Mouse (Mus musculus) cerebellum, adult 18-20 months (tissue): ENCODE data around the gene Rsad1.
A peak's percentile ranks its signal among the peaks of the same experiment; 100 is the strongest.

Experiments
- DNase-seq, 2 experiments: peaks; one replicate each; pipeline ENCODE4 v3.0.0; 2021

The Rsad1 gene

DNA sequence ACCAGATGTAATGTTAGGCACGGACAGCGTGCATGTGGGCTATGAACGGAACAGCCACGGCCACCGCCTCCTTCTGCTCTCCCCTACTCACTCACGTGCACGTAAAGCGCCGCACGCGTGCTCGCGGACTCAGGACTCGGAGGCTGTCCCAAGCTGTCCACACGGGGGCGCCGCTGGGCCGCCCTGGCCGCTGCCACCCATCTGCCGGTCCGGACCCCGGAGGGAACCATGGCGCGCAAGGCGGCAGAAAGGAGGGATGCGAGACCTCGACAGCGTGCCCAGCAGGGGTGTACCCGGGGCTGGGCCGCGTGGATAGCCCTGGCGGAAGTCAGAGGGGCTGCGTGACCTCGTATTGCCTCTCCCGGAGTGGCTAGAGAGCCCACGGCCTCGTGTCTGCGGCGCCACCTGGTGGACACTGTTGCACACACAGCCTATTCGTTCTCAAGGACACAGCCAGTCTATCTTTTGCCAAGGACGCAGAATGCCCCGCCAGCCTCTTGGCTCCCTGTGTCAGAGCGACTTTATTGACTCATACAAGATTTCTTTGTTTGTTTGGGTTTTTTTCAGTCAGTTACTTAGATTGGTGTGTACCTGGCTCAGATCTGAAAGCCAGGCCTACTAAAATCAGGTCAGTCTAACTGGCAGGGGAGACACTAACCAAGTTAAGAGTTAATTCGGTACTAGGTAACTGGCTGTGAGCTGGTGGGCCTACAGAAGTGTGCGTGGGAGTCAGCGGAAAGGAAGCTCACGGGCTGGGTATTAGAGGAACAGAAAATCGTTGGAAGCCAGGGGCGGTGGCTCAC is at the start of gene Rsad1:
Gene Rsad1 (minus strand): TSS at position 368 of the 803 bp plus-strand sequence.
- peak; percentile 94 to 98 for DNase-seq

DNA sequence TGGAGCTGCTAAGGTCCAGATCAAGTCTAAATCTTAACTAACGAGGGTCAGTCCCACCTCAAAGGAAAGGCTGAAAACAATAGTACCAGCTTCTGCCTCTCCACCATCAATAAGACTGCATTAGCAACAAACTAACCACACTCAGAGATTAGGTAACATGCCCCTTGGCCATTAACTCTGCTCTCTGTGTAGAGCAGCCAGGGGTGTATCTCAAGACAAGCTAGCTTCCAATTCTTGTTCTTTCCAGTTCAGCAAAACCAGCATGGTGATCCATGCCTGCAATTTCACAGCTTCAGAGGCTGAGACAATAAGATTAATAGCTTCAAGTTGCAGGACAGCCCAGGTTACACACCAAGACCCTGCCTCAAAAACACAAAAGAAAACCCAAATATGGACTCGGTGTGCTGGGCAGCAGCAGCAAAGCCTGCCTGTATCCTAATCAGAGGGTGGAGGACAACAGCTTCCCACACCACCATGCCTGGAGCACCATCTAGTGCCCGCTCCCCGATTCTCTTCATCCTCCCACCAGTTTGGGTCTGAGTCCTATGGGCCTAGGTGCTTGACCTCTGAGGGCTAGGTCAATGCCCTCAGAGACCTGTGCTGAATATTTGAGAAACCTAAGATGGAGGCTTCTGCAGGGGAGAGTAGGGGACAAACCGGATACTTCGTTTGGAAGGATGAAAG is 49.5 kb upstream of the Rsad1 start:
- no peak for DNase-seq

DNA sequence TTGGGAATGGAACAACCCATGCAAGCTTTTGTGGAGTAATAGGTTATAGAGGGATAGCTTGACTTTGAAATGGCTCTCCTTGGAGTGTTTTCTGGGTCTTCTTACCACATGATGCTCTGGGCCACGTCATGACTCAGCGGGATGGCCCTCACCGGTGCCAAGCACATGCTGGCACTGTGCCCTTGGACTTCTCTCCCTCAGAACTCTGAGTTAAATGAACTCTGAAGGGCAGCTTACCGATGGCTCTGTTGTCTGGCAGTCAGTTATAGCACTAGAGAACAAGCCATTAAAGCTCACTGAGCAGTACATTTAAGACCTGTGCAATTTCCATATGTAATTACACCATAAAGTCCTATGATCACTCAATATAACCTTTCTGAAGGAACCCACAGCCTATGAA is 48.3 kb upstream of the Rsad1 start:
- DNase-seq: no peak

DNA sequence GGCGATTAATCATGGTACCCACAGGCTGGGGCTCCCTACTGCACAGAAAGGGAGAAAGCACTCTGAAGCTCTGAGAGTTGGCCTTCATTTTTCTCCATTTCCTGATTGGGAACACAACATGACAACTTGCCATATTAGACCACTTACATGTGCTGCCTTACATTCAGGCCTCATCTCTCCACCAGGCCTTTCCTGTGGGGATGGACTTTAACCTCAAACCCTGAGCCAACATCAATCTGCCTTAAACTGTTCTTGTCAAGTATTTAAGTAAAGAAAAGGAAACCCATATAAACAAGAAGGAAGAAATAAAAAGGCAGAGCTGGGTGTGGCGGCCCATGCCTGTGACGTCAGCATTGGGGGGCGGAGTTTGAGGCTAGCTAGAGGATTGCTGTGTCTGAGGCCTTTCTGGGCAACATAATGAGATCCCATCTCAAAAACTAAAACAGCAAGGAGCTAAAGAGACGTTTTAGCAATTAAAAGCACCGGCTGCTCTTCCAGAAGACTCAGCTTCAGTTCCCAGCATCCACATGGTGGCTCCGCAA is 47.3 kb upstream of the Rsad1 start:
- DNase-seq: no peak

DNA sequence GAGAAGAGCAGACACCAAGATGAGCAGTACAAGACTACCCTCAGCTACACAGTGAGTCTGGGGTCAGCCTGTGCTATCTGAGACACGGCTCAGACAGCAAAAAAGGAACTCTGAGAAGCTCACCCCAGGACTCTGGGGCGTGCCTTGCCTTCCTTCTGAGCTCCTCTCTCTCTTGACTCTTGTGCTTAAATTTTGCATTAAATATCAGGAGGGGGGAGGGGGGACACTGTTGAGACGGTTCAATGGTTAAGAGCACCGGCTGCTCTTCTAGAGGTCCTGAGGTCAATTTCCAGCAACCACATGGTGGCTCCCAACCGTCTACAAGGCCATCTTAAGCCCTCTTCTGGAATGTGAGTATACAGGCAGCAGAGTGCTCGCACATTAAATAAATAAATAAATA is 38.5 kb upstream of the Rsad1 start:
- no peak for DNase-seq

DNA sequence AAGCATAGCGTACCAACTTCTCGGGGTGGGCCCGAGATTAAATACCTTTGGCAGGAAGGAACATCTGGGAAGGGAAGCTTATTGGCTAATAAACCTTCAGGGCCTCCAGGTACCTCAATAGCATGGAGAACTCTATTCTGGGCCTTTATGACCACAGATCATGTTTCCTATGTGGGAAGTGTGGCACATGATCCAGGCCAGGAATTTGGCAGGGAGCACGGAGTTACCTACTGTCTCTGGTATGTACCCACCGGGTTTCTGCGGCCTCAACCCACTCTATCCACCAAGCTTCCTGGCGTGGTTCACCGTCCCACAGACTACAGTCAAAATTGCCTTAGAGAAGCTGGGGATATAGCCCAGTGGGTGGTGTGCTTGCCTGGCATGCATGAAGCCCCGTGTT is 36.0 kb upstream of the Rsad1 start:
- DNase-seq: no peak

DNA sequence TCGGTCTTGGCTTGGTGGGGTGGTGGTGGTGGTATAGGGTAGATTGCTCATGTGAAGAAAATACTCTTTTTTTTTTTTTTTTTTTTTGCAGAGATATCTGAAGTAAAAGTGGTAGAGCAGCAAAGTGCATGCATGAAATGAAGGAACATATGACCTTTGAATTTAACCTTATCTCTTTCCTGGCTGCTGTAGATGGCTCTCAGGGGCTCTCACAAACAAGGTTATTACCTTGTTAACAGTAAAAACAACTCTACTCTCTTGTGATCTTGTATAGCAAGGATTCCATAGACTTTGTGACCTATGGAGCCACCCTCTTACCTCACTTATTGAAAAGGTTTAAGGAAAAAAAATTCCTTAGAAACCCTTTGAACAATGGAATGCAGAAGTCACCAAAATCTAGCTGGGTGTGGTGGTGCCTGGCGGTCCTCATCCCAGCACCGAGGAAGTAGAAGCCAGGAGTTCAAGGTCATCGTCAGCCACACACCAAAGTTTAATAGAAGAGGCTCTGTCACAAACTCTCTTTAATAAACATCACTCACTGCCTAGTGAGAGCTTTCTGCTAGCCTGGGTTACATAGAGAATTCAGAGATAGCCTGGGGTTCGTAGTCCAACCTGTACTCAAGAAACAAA is 31.2 kb upstream of the Rsad1 start:
- DNase-seq: no peak

DNA sequence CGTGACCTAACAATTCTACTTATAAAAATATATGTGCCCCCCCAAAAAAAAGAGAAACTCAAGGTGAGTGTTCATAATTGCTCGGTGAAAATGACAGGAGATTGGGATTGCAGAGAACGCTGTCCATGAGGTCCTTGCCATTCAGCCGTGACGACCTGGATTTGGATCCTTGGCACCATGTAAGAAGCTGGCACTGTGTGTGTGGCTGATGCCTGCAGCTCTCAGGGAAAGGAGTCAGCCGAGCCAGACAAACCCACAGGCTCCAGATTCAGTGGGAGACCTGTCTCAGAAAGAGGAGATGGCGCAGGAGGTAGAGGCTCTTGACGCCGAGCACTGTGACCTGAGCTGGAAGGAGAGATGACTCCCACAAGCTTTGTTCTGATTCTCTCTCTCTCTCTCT is 27.3 kb upstream of the Rsad1 start:
- DNase-seq: peak; percentile 22 to 23

DNA sequence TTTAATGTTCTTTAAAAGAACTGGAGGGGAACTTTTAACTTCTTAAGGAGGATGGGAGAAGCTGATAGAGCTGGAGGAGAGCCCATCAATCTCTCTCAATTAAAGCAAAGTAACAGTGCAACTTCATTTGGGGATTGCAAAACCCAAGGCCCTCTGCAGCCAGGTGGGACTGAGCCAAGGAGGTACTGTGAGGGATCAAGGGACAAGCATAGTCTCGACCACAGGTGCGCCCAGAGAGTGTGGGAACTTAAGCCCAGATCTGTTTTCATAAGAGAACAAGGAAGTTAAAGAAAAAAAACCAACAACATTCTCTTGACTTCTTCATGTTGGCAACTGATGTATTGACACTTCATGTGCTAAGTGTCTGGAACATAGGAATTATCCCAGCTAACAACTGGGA is 26.0 kb upstream of the Rsad1 start:
- DNase-seq: no peak

DNA sequence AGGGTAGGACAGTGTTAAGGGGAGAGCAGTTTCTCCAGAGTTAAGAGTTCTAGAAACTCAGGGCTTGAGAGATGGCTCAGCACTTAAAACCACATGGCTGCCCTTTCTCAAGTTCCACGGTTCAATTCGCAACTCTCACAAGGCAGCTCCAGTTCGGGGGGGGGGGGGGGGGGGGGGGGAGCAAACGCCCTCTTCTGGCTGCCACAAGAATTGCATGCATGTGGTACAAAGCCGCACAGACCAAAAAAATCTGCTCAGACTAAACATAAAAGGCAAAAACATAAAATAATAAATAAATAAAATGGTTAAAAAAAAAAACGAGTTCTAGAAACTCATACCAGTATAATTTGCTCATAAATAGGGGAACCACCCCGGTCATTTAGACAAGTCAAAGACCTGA is 25.5 kb upstream of the Rsad1 start:
- DNase-seq: no peak

DNA sequence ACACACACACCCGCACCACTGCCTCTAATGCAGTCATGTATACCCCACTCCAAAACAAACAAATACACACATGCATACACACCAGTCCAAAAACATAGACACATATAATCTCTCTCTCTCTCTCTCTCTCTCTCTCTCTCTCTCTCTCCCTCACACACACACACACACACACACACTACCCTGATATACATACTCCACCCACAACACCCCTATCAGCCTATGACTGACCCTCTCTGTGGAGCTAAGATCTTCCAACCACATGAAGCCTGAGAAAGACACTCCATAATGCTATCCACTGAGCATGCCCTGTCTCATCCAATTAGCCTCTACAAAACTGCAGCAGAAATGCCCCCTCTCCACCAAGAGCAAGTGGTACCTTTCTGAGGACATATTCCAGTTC is 22.8 kb upstream of the Rsad1 start:
- no peak for DNase-seq

DNA sequence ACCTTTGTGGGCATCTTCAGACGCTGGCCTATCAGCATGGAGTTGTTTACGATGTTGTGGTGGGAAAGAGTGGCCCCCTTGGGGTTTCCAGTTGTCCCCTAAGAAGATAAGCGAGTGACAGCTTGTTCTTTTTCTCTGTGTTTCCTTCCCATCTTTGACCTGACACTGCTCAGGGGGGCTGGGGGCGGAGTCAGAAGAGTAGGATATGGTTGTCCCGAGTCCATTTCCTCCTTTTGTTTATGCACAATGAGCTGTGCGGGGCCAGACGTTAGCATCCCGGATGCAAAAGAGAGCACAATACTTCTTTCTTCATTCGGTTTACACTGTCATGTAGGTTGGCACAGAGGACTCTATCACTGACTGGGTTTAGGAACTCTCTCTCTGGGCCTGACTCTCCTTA is 21.6 kb upstream of the Rsad1 start:
- DNase-seq: no peak

DNA sequence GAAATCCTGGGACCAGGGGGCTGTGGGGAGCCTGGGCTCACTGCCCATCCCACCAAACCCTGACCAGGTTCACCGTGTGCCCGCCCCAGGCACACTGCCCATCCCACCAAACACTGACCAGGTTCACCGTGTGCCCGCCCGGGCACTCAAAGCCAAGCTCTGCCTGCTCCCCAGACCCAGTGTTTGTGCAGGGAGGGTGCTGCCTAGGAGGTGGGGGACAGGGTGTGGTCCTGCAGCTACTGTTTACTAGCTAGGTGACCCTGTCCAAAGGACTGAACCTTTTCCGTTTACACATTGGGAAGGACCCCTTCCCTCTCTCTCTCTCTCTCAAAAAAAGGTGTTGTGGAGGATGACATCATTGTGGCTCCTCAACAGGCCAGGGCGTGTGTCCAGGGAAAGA is 18.3 kb upstream of the Rsad1 start:
- no peak for DNase-seq

DNA sequence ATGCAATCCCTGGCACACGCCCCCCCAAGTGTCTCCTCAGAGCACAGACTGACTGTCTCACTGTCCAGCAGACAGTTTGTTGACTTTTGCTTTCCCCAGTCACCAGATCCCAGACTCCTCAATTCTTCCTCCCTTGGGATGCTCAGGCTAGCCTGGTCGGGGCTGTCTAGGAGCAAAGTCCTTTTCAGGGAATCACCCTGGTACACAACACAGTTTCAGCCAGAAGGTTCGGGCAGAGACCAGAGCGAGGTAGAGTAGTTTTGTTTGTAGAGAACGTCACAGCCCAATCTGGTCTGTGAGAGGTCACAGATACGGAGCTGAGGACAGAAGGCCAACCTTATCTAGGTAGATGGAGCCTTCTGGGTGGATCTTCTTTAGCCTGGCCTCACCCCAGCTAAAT is 17.5 kb upstream of the Rsad1 start:
- no peak for DNase-seq

DNA sequence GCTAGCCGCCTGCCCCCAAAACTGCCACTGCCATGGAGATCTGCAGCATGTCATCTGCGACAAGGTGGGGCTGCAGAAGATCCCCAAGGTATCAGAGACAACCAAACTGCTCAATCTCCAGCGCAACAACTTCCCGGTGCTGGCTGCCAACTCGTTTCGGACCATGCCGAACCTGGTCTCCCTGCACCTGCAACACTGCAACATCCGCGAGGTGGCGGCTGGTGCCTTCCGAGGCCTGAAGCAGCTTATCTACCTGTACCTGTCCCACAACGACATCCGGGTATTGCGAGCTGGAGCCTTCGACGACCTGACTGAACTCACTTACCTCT is 16.1 kb upstream of the Rsad1 start:
- DNase-seq: no peak

DNA sequence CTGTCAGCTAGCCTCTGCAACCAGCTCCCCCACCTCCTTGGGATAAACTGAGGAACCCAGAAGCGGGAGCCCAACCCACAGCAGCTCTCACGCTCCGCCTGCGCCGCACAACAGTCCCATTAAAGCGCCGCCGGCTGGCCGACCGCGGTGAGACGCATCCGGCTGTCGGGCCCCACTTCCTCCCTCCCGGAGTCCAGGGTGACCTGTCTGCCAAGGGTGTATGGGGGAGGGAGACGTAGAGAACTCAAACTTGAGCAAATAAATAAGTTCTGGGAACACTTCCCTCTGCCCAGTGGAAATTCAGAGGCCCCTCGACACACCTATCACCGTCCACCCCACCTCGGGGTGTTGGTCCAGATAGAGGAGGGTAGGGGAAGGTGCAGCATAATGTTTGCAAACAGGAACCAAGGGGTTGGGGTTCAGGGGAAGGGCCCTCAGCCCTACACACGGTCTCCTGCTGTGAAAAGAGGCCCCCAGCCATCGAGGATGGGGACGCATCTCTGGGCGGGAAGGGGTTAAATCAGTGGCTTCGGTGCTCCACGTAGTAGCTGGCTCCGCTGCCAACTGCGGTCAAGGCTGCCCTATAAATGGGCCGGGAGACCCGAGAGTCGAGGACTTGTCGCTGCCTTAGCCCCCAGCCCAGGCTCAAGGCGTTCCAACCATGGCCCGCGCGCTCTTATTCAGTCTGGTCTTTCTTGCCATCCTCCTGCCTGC is 15.5 kb upstream of the Rsad1 start, which contains the start of gene Chad:
Gene Chad (plus strand): TSS at position 611 of the 714 bp plus-strand sequence.
- DNase-seq: no peak

DNA sequence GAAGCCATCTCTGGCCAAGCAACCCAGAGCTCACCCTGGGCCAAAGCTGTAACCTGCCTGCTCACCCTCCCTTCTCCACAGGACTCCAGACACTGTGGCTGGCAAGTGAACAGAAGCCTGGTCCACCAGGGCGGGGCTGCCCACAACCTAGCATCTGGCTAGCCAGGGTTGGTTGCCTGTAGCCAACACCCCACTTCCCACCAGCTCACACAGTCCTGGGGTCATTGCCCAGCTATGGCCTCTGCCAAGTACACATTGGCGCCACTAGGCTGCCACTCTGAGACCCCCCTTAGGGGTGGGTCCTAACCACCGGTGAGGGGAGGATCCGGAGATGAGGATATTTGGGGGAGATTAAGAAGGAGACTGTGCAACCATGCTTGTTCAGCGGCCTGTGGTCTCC is 14.8 kb upstream of the Rsad1 start:
- no peak for DNase-seq

DNA sequence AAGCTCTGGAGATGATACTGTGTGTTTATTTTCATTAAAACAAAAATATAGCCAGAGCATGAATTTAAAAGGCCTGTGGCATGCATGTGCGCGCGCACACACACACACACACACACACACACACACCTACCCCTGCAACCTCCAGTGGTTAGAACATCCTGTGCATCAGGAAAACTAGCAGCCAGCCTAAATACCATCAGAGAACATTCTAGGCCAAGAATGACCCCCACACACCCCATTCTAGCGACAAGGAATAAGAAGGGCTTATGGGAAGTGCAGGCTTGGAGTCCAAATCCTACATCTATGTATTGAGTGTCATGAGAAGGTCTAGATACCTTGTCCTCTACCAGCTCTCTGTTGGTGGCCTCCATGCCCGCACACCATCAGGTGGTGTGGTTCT is 14.3 kb upstream of the Rsad1 start:
- no peak for DNase-seq

DNA sequence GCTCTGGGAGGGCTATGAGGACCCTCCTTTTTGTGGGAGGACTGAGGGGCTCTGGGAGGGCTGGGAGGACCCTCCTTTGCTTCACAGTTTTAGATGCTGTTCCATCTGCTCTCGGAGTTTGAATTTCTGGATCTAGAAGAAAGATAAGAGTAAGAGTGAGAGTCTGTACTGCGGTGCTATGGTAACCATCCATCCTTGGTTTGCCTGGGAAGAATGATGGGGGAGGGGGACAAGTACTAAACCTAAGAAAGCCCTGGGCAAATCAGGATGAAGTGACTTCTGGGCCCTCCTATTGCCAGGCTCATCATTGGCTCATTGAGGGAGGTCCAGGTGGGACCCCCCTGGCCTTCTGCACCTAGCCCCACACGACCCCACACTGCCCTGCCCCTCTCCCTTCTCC is 9.2 kb upstream of the Rsad1 start:
- DNase-seq: no peak

DNA sequence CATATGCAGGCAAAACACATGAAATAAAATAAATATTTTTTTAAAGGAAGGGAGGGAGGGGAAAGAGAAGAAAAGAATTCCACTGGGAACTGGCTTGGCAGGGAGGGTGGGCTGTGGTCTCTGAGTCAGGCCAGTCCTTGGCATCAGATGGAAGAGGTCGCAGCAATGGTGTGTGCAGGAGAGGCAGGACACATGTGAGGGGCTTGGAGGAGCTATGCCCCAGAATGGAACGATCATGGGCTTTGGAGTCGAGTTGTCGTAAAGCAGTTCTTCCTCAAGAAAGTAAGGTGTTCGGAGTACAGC is 1.3 kb upstream of the Rsad1 start:
- DNase-seq: no peak

DNA sequence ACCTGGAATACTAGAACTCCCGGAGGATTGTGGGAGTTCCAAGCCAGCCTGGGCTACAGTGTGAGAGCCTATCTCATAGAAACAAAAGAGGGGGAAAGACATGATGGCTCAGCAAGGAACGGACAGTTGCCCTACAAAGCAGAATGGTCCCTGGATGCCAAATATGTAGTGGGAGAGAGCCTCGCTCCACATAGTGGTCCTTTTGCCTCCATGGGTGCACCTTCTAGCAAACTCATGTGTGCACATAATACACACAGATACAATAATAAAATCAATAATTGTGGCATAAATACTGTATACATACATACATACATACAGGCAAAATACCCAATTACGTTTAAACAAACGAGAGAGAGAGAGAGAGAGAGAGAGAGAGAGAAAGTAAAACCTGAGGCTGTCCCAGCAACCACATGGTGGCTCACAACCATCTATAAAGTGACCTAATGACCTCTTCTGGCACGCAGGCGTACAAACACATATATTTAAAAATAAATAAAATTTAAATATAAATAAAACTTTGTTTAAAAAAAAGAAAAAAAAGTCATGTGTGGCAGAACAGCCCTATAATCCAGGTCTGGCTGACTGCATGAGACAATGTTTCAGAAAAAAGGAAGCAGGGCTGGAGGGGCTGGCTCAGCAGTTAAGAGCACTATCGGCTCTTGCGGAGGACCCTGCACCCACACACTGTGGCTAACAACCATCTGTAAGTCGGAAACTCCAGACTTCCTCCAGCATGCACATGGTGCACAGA is 811 bp upstream of the Rsad1 start:
- no peak for DNase-seq

DNA sequence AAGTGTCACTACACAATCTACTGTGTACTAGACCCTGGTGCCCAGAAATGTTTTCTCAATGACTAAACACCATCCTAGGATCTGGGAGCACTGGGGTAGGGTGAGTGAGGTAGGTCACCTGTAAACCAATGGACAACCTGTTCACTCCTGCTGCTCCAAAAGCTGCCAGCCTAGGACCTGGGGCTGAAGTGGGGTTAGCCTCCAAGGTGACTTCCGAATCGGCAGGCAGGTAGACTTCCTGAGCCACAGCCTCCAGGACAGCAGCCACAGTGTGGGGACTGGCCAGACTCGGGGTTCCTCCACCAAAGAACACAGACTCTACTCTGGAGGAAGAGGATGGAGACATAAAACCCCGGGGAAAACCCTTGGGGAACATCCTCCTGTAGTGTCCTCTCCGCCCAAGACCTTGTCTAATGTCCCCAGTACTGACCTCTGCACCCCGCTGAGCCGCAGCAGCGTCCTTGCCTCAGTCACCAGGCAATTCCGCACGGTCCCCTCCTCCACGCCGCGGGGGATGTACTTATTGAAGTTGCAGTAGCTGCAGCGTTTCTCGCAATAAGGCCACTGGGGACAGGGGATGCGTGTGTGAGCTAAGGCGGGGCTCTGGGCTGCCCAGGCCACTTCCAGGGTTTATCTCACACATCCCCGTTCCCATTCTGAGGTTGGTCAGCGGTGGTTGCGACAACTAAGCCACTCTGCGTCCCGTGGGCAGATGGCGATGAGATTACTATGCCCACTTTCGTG is 842 bp downstream of the Rsad1 start:
- peak; percentile 63 to 68 for DNase-seq
